Mouse (Mus musculus) MEL (cell line): ENCODE measurements around the gene Hcfc1.

Source experiments
- CTCF ChIP-seq, 3 experiments: IDR thresholded peaks in 2 of 3; conservative IDR thresholded peaks in 1 of 3; 2 replicates each; pipeline ENCODE4 v1.5.1; 2011 to 2012; ENCODE audit warnings: low read length in 3 of 3, low read depth in 2 of 3, mild to moderate bottlenecking in 2 of 3, improper control_type of control experiment in 1 of 3, inconsistent platforms in 1 of 3, mixed read lengths in 1 of 3, moderate library complexity in 1 of 3; ENCODE audit not compliant: control insufficient read depth in 1 of 3, insufficient read depth in 1 of 3, poor library complexity in 1 of 3, severe bottlenecking in 1 of 3
- EP300 ChIP-seq, 2 experiments: IDR thresholded peaks; 2 replicates each; pipeline ENCODE4 v1.6.1; 2011; ENCODE audit warnings: improper control_type of control experiment in 2 of 2, low read length in 2 of 2, low read depth in 1 of 2, mild to moderate bottlenecking in 1 of 2
- ETS1 ChIP-seq: IDR thresholded peaks from 2 replicates; pipeline ENCODE4 v1.6.1; 2012; ENCODE audit warnings: low read depth, mild to moderate bottlenecking, inconsistent platforms, low read length, improper control_type of control experiment, moderate library complexity
- HCFC1 ChIP-seq: IDR thresholded peaks from 2 replicates; pipeline ENCODE4 v1.6.1; 2012; ENCODE audit warnings: low read depth, mild to moderate bottlenecking, inconsistent platforms, low read length, improper control_type of control experiment, moderate library complexity
- KAT2A ChIP-seq: conservative IDR thresholded peaks from 2 replicates; pipeline ENCODE4 v1.6.1; 2012; ENCODE audit warnings: low read depth, low read length, improper control_type of control experiment, inconsistent platforms
- MAFK ChIP-seq: IDR thresholded peaks from 2 replicates; pipeline ENCODE4 v1.6.1; 2011; ENCODE audit warnings: low read depth, mild to moderate bottlenecking, low read length, improper control_type of control experiment, borderline replicate concordance
- MAX ChIP-seq: IDR thresholded peaks from 2 replicates; pipeline ENCODE4 v1.6.1; 2011; ENCODE audit warnings: low read length, improper control_type of control experiment
- POLR2A ChIP-seq, 2 experiments: IDR thresholded peaks; 2 replicates each; pipeline ENCODE4 v1.6.1; 2011 to 2012; ENCODE audit warnings: low read length in 2 of 2, mild to moderate bottlenecking in 2 of 2, control low read depth in 1 of 2, improper control_type of control experiment in 1 of 2, low read depth in 1 of 2, moderate library complexity in 1 of 2; ENCODE audit not compliant: control insufficient read depth in 1 of 2, insufficient read depth in 1 of 2, poor library complexity in 1 of 2
- RAD21 ChIP-seq: IDR thresholded peaks from 2 replicates; pipeline ENCODE4 v1.6.1; 2011; ENCODE audit warnings: mild to moderate bottlenecking, low read depth, low read length, improper control_type of control experiment
- SIN3A ChIP-seq: IDR thresholded peaks from 2 replicates; pipeline ENCODE4 v1.6.1; 2012; ENCODE audit warnings: low read length, improper control_type of control experiment, inconsistent platforms
- SMC3 ChIP-seq: IDR thresholded peaks from 2 replicates; pipeline ENCODE4 v1.6.1; 2011; ENCODE audit warnings: low read depth, low read length, improper control_type of control experiment

DNA sequence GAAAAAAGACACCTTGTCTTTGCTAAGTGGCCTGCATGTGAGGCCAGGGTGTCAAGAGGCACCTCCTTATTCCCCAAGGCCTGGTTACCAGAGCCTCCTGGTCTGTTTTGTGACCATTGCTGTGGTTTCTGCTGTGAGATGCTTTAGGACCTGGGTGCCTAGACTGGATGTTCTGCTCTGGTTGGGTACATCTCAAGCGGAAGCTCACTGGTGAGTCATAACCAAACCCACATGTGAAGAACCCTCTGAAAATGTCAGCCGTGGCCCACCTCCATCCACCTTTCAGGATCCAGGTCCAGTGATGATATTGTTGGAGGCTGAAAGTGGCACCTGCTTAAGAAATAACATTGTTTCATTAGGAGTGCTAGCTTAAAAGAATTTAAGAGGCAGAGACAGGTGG, 10.1 kb upstream of the Hcfc1 start:
- TF ChIP-seq EP300 (IDR thresholded peaks at IDR 0.05; ENCODE audit: low read depth in 1 of 2, low read length in 2 of 2), result no peak
- no peak for TF ChIP-seq CTCF (IDR thresholded peaks at IDR 0.05 in 2 of 3, conservative IDR thresholded peaks at IDR 0.05 in 1 of 3; ENCODE audit: control insufficient read depth in 1 of 3, insufficient read depth in 1 of 3, low read depth in 2 of 3, low read length in 3 of 3, poor library complexity in 1 of 3, severe bottlenecking in 1 of 3)
- no peak for TF ChIP-seq RAD21
- TF ChIP-seq MAX, result no peak
- TF ChIP-seq SIN3A, result no peak
- no peak for TF ChIP-seq ETS1
- TF ChIP-seq POLR2A (IDR thresholded peaks at IDR 0.05; ENCODE audit: control insufficient read depth in 1 of 2, insufficient read depth in 1 of 2, low read depth in 1 of 2, low read length in 2 of 2, poor library complexity in 1 of 2), result no peak
- TF ChIP-seq KAT2A, result no peak
- no peak for TF ChIP-seq SMC3
- TF ChIP-seq MAFK, result no peak
- TF ChIP-seq HCFC1, result no peak
